Mouse (Mus musculus) limb, embryonic 14.5 days (tissue): Measurements from ENCODE around the gene Sgce. TPM values are rescaled to one million over a fixed set of nuclear protein-coding genes. Genes with fewer than 3 reads are reported as not detected.
A peak's percentile ranks its signal among the peaks of the same experiment; 100 is the strongest.
"Not testable (repeated sequence)": the region's sequence is repeated elsewhere in the genome, so short reads cannot be mapped to it uniquely, and the experiment has no call there.

Source experiments
- ATAC-seq: fragments of 200-750 bp; cut with Nextera tagmentation; 2 replicates; pipeline ENCODE4 v1.8.0; 2017; ENCODE audit warnings: low read depth, moderate number of reproducible peaks, moderate TSS enrichment; ENCODE audit not compliant: low FRiP score
- DNase-seq: peaks from one replicate; pipeline ENCODE4 v3.0.0-alpha.2; 2015; ENCODE audit warnings: low spot score
- H3K27ac ChIP-seq: fragments of 300-500 bp; sonication (generic); replicated peaks from 2 replicates; pipeline ENCODE4 v1.5.1; 2014; ENCODE audit warnings: low read depth, mild to moderate bottlenecking, low read length, moderate library complexity, mixed read lengths
- H3K27me3 ChIP-seq: fragments of 300-500 bp; sonication (generic); 2 replicates; pipeline ENCODE4 v1.6.1; 2014; ENCODE audit warnings: low read length, mixed read lengths; ENCODE audit not compliant: control insufficient read depth, insufficient read depth
- H3K36me3 ChIP-seq: fragments of 300-500 bp; sonication (generic); 2 replicates; pipeline ENCODE4 v1.6.1; 2014; ENCODE audit warnings: mild to moderate bottlenecking, low read length, moderate library complexity, mixed read lengths; ENCODE audit not compliant: control insufficient read depth, insufficient read depth
- H3K4me1 ChIP-seq: fragments of 300-500 bp; sonication (generic); 2 replicates; pipeline ENCODE4 v1.6.1; 2014; ENCODE audit warnings: antibody characterized with exemption, low read length, mixed read lengths; ENCODE audit not compliant: control insufficient read depth, insufficient read depth
- H3K4me2 ChIP-seq: fragments of 300-500 bp; sonication (generic); replicated peaks from 2 replicates; pipeline ENCODE4 v1.6.1; 2014; ENCODE audit warnings: low read depth, mild to moderate bottlenecking, low read length, moderate library complexity; ENCODE audit not compliant: severe bottlenecking
- H3K4me3 ChIP-seq: fragments of 300-500 bp; sonication (generic); replicated peaks from 2 replicates; pipeline ENCODE4 v1.5.1; 2014; ENCODE audit warnings: low read length
- H3K9ac ChIP-seq: fragments of 300-500 bp; sonication (generic); 2 replicates; pipeline ENCODE4 v1.6.1; 2014; ENCODE audit warnings: mild to moderate bottlenecking, low read depth, low read length, moderate library complexity; ENCODE audit not compliant: severe bottlenecking
- H3K9me3 ChIP-seq: fragments of 300-500 bp; sonication (generic); 2 replicates; pipeline ENCODE4 v1.6.1; 2016; ENCODE audit warnings: low read length; ENCODE audit not compliant: control insufficient read depth
- POLR2A ChIP-seq: fragments of 200-500 bp; IDR thresholded peaks from 2 replicates; pipeline ENCODE4 v1.8.0; 2012; ENCODE audit warnings: inconsistent platforms, mild to moderate bottlenecking, moderate library complexity, borderline replicate concordance; ENCODE audit not compliant: insufficient read depth, insufficient read length; ENCODE audit errors: extremely low read depth
- WGBS: fragments of 180-500 bp; shearing (Covaris S2); extraction: QIAGEN DNeasy Blood & Tissue Kit; methylation state at CpG from one replicate; pipeline ENCODE4 v1.1.7; 2014; 5-methylcytosine and 5-hydroxymethylcytosine counted together
- polyA plus RNA-seq, 2 experiments: library from polyadenylated mRNA; depleted of rRNA in 1 of 2; stranded (reverse) in 1 of 2; unstranded in 1 of 2; fragments of >200 nt; fragmentation: Nextera tagmentation in 1 of 2; extraction: Ambion mirVana in 1 of 2; gene quantifications; 2 replicates each; pipeline versions ENCODE4 v1.2.1 to v1.2.3; 2012 to 2014

Gene Sgce
- polyA plus RNA-seq, 2 experiments, result 62.0 to 63.6 TPM

DNA sequence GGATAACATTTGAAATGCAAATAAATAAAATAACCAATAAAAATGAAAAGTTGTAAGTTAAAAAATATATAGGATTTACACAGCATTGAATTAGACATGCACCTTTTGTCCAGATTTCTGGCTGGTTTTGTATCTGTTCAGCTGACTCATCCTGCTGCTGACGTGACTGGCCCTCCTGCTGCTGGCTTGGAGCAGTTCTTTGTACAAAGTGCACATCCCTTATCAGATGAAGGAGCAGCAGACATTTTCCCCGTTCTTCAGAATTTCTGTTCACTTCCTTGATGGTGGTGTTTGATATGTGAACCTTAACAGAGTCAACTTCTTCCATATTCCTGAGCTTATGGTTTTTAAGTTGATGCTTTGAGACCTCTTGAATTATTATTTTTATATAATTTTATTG, 83.5 kb downstream of the Sgce start:
- no peak for TF ChIP-seq POLR2A
- 78% methylated on average over 2 of the region's 2 CpGs for WGBS
- ATAC-seq, result no peak
- no peaks in the 10 kb centered on the region for H3K9me3 ChIP-seq
- no peak for DNase-seq
- no peak overlapping the region for H3K27ac ChIP-seq
- H3K36me3 ChIP-seq, result no peaks in the 10 kb centered on the region
- no peaks in the 10 kb centered on the region for H3K4me1 ChIP-seq
- no peak overlapping the region for H3K9ac ChIP-seq
- H3K27me3 ChIP-seq, result no peaks in the 10 kb centered on the region
- no peak overlapping the region for H3K4me3 ChIP-seq
- no peak overlapping the region for H3K4me2 ChIP-seq

DNA sequence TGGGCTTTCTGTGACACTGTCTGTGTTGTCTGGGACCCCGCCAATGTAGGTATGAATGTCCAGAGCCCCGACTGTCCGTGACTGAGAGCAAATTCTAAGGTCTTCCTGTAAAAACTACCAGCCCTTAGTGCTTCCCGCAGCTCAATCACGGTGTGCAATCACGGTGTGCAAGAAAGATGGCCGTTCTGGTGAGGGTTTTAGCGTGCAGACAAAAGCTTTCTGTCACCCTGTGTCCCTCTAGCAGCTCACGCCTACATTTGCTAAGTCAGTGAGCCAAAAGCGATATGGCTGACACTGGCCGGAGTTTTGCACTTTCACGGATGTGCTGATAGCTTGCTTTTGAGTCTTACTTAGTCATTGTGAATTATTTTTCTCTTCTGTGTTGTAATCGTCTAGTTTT, 88.1 kb downstream of the Sgce start:
- Histone ChIP-seq H3K27me3 (no peaks in the 10 kb centered on the region), H3K4me3 (no peak overlapping the region), H3K4me2 (no peak overlapping the region), H3K4me1 (no peaks in the 10 kb centered on the region), H3K9me3 (no peaks in the 10 kb centered on the region), H3K36me3 (no peaks in the 10 kb centered on the region), H3K9ac (no peak overlapping the region), H3K27ac (no peak overlapping the region)
- ATAC-seq (no peak), DNase-seq (no peak)
- TF ChIP-seq POLR2A, result no peak
- WGBS, result 87% methylated on average over 13 of the region's 13 CpGs

DNA sequence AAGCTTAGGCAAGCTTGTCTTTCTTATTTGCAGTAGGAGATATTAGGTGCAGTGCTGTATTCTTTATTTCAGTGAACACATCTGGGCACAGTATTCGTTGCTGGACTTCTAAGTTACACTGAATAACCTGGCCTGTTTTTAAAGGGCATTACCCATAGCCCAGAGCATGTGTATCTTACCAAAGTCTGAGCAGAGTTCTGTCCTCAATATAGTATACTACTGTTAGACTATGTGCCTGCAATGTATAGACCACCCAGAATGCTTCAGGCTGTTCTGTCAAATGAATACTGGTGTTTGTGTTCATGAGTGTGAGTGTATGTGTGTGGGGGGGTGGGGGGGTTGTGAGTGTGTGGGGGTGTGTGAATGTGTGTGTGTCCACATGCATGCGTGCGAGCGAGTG, 91.1 kb downstream of the Sgce start:
- ATAC-seq, result no peak
- no peak overlapping the region for H3K27ac ChIP-seq
- no peak for DNase-seq
- no peak for TF ChIP-seq POLR2A
- H3K4me1 ChIP-seq, result no peaks in the 10 kb centered on the region
- H3K4me2 ChIP-seq, result no peak overlapping the region
- no peak overlapping the region for H3K9ac ChIP-seq
- no peaks in the 10 kb centered on the region for H3K9me3 ChIP-seq
- no peak overlapping the region for H3K4me3 ChIP-seq
- no peaks in the 10 kb centered on the region for H3K36me3 ChIP-seq
- no peaks in the 10 kb centered on the region for H3K27me3 ChIP-seq
- 83% methylated on average over 4 of the region's 4 CpGs for WGBS

DNA sequence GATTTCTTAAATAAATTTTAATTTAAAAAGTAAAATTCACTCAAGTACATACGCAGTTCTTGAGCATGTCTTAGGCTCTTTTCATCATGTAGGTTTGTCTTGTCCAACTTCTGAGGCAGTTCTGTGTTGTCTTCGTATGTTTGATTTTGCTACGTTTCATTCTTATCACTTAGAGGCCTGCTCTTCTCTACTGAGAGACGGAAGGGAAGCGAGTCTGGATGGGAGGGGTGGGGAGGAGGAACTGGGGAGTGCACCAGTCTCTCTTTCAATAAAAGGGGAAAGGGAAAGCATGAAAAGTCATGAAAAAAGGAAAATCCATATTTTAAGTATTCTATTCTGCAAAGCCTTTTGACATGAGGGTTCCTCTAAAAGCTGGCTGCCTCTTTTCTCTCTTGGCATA, 91.5 kb downstream of the Sgce start:
- no peaks in the 10 kb centered on the region for H3K36me3 ChIP-seq
- H3K4me2 ChIP-seq, result no peak overlapping the region
- H3K27me3 ChIP-seq, result no peaks in the 10 kb centered on the region
- no peak overlapping the region for H3K9ac ChIP-seq
- no peak for DNase-seq
- 74% methylated on average over 5 of the region's 5 CpGs for WGBS
- H3K4me3 ChIP-seq, result no peak overlapping the region
- ATAC-seq, result no peak
- no peak for TF ChIP-seq POLR2A
- no peak overlapping the region for H3K27ac ChIP-seq
- H3K4me1 ChIP-seq, result no peaks in the 10 kb centered on the region
- H3K9me3 ChIP-seq, result no peaks in the 10 kb centered on the region

DNA sequence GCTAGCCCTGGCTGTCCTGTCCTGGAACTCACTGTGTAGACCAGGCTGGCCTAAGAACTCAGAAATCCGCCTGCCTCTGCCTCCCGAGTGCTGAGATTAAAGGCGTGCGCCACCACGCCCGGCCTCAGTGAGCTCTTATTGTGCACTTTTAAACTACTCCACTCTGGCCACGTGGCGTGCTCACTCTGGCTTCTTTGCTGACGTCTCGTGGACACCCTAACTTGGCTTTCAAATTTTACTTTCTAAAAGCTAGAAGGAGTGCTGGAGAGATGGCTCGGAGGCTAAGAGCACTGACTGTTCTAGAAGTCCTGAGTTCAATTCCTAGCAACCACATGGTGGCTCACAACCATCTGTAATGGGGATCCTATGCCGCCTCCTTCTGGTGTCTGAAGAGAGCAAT, 93.3 kb downstream of the Sgce start:
- H3K27me3 ChIP-seq, H3K4me3 ChIP-seq, DNase-seq: not testable (repeated sequence)

DNA sequence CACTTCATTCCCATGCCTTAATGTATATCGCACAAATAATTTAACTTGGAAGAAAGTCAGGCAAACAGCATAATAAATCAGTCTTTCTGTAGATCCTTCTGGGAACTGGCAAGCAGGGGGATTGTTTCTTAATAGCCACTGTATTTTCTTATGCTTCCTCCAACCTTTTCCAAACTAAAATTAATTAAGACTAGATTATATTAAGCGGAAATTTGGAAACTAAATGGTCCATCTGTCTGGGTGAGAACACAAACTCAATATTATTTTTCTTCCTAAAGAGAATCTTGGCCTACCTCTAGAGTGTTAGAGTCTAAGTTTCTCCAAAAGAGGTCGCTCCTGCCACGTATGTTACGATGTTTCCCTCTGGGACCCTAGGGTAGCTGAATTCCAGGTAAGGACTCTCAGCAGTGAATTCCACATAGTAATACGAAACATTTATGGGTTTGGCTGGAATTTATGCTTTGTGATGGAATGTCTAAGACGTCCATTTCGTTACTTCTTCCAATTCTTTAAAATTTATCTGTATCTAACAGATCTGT, 94.3 kb downstream of the Sgce start:
- Histone ChIP-seq H3K4me1 (no peaks in the 10 kb centered on the region), H3K4me3 (no peak overlapping the region), H3K36me3 (no peaks in the 10 kb centered on the region), H3K4me2 (no peak overlapping the region), H3K9ac (no peak overlapping the region), H3K27me3 (no peaks in the 10 kb centered on the region), H3K9me3 (no peaks in the 10 kb centered on the region), H3K27ac (no peak overlapping the region)
- no peak for TF ChIP-seq POLR2A
- 53% methylated on average over 8 of the region's 8 CpGs for WGBS
- ATAC-seq, result 0 out of 2 replicates have a peak, but pooled peaks have one; percentile 41
- peak; percentile 52 for DNase-seq

More for the DNA sequence above, 93.3 kb downstream of the Sgce start:
- not testable (repeated sequence) for H3K9me3 ChIP-seq, H3K36me3 ChIP-seq, H3K27ac ChIP-seq, H3K4me2 ChIP-seq, H3K4me1 ChIP-seq, H3K9ac ChIP-seq, ATAC-seq
- 99% methylated on average over 12 of the region's 12 CpGs for WGBS
